Mouse (Mus musculus): ENCODE measurements around the gene Babam2. TPM values are rescaled to one million over a fixed set of nuclear protein-coding genes. Genes with fewer than 3 reads are reported as not detected.
"Not testable (repeated sequence)": the region's sequence is repeated elsewhere in the genome, so short reads cannot be mapped to it uniquely, and the experiment has no call there.

The Babam2 gene
- polyA plus RNA-seq, 1 experiment from 2014 or later, result 50.6 TPM

- Histone ChIP-seq H3K4me2 (replicated peaks) (no peak overlapping the region), H3K9ac (no peak overlapping the region), H3K9me3 (replicated peaks) (no peaks in the 10 kb centered on the region), H3K36me3 (no peaks in the 10 kb centered on the region), H3K27me3 (no peaks in the 10 kb centered on the region), H3K4me1 (0 out of 2 replicates have a peak, but pooled peaks cover 6% of the 10 kb centered on the region), H3K27ac (replicated peaks) (no peak overlapping the region), H3K4me3 (replicated peaks) (no peak overlapping the region)
- WGBS, result 71% methylated on average over 3 of the region's 3 CpGs
- no peak for ATAC-seq (ENCODE audit: insufficient number of reproducible peaks, low FRiP score, low TSS enrichment, low read depth)
These were observed 90.1 kb downstream of the Babam2 start for GRCm38 (mm10) chr5:31787622-31788021.

GRCm38 (mm10) chr5:31792338-31792737, 94.9 kb downstream of the Babam2 start:
- WGBS, result 89% methylated on average over 6 of the region's 6 CpGs
- Histone ChIP-seq H3K27ac (replicated peaks) (no peak overlapping the region), H3K9me3 (replicated peaks) (no peaks in the 10 kb centered on the region), H3K36me3 (no peaks in the 10 kb centered on the region), H3K4me3 (replicated peaks) (no peak overlapping the region), H3K27me3 (no peaks in the 10 kb centered on the region), H3K4me1 (peaks cover 2% of the 10 kb centered on the region; the same call in 1 of the 2 replicates), H3K9ac (no peak overlapping the region), H3K4me2 (replicated peaks) (no peak overlapping the region)
- ATAC-seq (ENCODE audit: insufficient number of reproducible peaks, low FRiP score, low TSS enrichment, low read depth), result no peak

GRCm38 (mm10) chr5:31792863-31793262, 95.4 kb downstream of the Babam2 start:
- Histone ChIP-seq H3K4me3 (replicated peaks) (no peak overlapping the region), H3K27me3 (no peaks in the 10 kb centered on the region), H3K36me3 (no peaks in the 10 kb centered on the region), H3K4me1 (peaks cover 2% of the 10 kb centered on the region; the same call in 1 of the 2 replicates), H3K9ac (no peak overlapping the region), H3K4me2 (replicated peaks) (no peak overlapping the region), H3K9me3 (replicated peaks) (no peaks in the 10 kb centered on the region), H3K27ac (replicated peaks) (no peak overlapping the region)
- WGBS, result 52% methylated on average over 8 of the region's 8 CpGs
- no peak for ATAC-seq (ENCODE audit: insufficient number of reproducible peaks, low FRiP score, low TSS enrichment, low read depth)

GRCm38 (mm10) chr5:31795414-31795813, 97.9 kb downstream of the Babam2 start:
- WGBS, result 79% methylated on average over 3 of the region's 3 CpGs
- no peaks in the 10 kb centered on the region for H3K9me3 ChIP-seq (replicated peaks)
- H3K27me3 ChIP-seq, result no peaks in the 10 kb centered on the region
- no peak overlapping the region for H3K27ac ChIP-seq (replicated peaks)
- no peak overlapping the region for H3K4me3 ChIP-seq (replicated peaks)
- H3K4me1 ChIP-seq, result peaks cover 2% of the 10 kb centered on the region; the same call in 1 of the 2 replicates
- ATAC-seq (ENCODE audit: insufficient number of reproducible peaks, low FRiP score, low TSS enrichment, low read depth), result no peak
- H3K9ac ChIP-seq, result no peak overlapping the region
- H3K4me2 ChIP-seq (replicated peaks), result no peak overlapping the region
- no peaks in the 10 kb centered on the region for H3K36me3 ChIP-seq

- H3K27ac ChIP-seq (replicated peaks), result no peak overlapping the region
- H3K36me3 ChIP-seq, result no peaks in the 10 kb centered on the region
- H3K27me3 ChIP-seq, result no peaks in the 10 kb centered on the region
- no peak overlapping the region for H3K9ac ChIP-seq
- H3K4me1 ChIP-seq, result peaks cover 2% of the 10 kb centered on the region; the same call in 1 of the 2 replicates
- no peaks in the 10 kb centered on the region for H3K9me3 ChIP-seq (replicated peaks)
- no peak overlapping the region for H3K4me3 ChIP-seq (replicated peaks)
- H3K4me2 ChIP-seq (replicated peaks), result no peak overlapping the region
- no peak for ATAC-seq (ENCODE audit: insufficient number of reproducible peaks, low FRiP score, low TSS enrichment, low read depth)
These were observed 99.5 kb downstream of the Babam2 start for GRCm38 (mm10) chr5:31796979-31797378.

- H3K9me3 ChIP-seq (replicated peaks); ATAC-seq (ENCODE audit: insufficient number of reproducible peaks, low FRiP score, low TSS enrichment, low read depth); H3K36me3 ChIP-seq; H3K4me3 ChIP-seq (replicated peaks); H3K9ac ChIP-seq; H3K4me1 ChIP-seq; H3K27me3 ChIP-seq; H3K4me2 ChIP-seq (replicated peaks); H3K27ac ChIP-seq (replicated peaks): not testable (repeated sequence)
- 91% methylated on average over 8 of the region's 8 CpGs for WGBS
These were observed 106.7 kb downstream of the Babam2 start for GRCm38 (mm10) chr5:31804211-31804610.

- Histone ChIP-seq H3K27me3 (no peaks in the 10 kb centered on the region), H3K27ac (replicated peaks) (no peak overlapping the region), H3K9ac (no peak overlapping the region), H3K4me1 (no peaks in the 10 kb centered on the region), H3K36me3 (no peaks in the 10 kb centered on the region), H3K4me2 (replicated peaks) (no peak overlapping the region), H3K9me3 (replicated peaks) (no peaks in the 10 kb centered on the region), H3K4me3 (replicated peaks) (no peak overlapping the region)
- no peak for ATAC-seq (ENCODE audit: insufficient number of reproducible peaks, low FRiP score, low TSS enrichment, low read depth)
- 42% methylated on average over 8 of the region's 8 CpGs for WGBS
These were observed 107.3 kb downstream of the Babam2 start for GRCm38 (mm10) chr5:31804751-31805150.

- no peak overlapping the region for H3K9ac ChIP-seq
- peaks cover 10% of the 10 kb centered on the region for H3K4me1 ChIP-seq
- H3K4me3 ChIP-seq (replicated peaks), result no peak overlapping the region
- H3K4me2 ChIP-seq (replicated peaks), result no peak overlapping the region
- ATAC-seq (ENCODE audit: insufficient number of reproducible peaks, low FRiP score, low TSS enrichment, low read depth), result no peak
- H3K9me3 ChIP-seq (replicated peaks), result no peaks in the 10 kb centered on the region
- no peaks in the 10 kb centered on the region for H3K36me3 ChIP-seq
- WGBS, result 96% methylated on average over 6 of the region's 6 CpGs
- H3K27ac ChIP-seq (replicated peaks), result no peak overlapping the region
- H3K27me3 ChIP-seq, result no peaks in the 10 kb centered on the region
These were observed 109.8 kb downstream of the Babam2 start for GRCm38 (mm10) chr5:31807312-31807711.

GRCm38 (mm10) chr5:31808271-31808670, 110.8 kb downstream of the Babam2 start:
- H3K4me2 ChIP-seq (replicated peaks), result no peak overlapping the region
- peaks cover 10% of the 10 kb centered on the region for H3K4me1 ChIP-seq
- H3K9ac ChIP-seq, result no peak overlapping the region
- H3K36me3 ChIP-seq, result no peaks in the 10 kb centered on the region
- H3K27ac ChIP-seq (replicated peaks), result no peak overlapping the region
- H3K4me3 ChIP-seq (replicated peaks), result no peak overlapping the region
- H3K27me3 ChIP-seq, result no peaks in the 10 kb centered on the region
- WGBS, result 54% methylated on average over 2 of the region's 2 CpGs
- ATAC-seq (ENCODE audit: insufficient number of reproducible peaks, low FRiP score, low TSS enrichment, low read depth), result no peak
- no peaks in the 10 kb centered on the region for H3K9me3 ChIP-seq (replicated peaks)

- Histone ChIP-seq H3K27ac (replicated peaks) (no peak overlapping the region), H3K4me1 (peaks cover 10% of the 10 kb centered on the region), H3K9ac (no peak overlapping the region), H3K27me3 (no peaks in the 10 kb centered on the region), H3K36me3 (no peaks in the 10 kb centered on the region), H3K9me3 (replicated peaks) (no peaks in the 10 kb centered on the region), H3K4me2 (replicated peaks) (no peak overlapping the region), H3K4me3 (replicated peaks) (no peak overlapping the region)
- ATAC-seq (ENCODE audit: insufficient number of reproducible peaks, low FRiP score, low TSS enrichment, low read depth), result no peak
- 47% methylated on average over 12 of the region's 12 CpGs for WGBS
These were observed 113.5 kb downstream of the Babam2 start for GRCm38 (mm10) chr5:31810796-31811662.

GRCm38 (mm10) chr5:31811663-31812001, 114.1 kb downstream of the Babam2 start:
- Histone ChIP-seq H3K36me3 (no peaks in the 10 kb centered on the region), H3K4me2 (replicated peaks) (no peak overlapping the region), H3K27ac (replicated peaks) (no peak overlapping the region), H3K4me1 (peaks cover 10% of the 10 kb centered on the region), H3K4me3 (replicated peaks) (no peak overlapping the region), H3K9me3 (replicated peaks) (no peaks in the 10 kb centered on the region), H3K9ac (no peak overlapping the region), H3K27me3 (no peaks in the 10 kb centered on the region)
- WGBS, result 82% methylated on average over 1 of the region's 1 CpGs
- no peak for ATAC-seq (ENCODE audit: insufficient number of reproducible peaks, low FRiP score, low TSS enrichment, low read depth)

GRCm38 (mm10) chr5:31813156-31813675, 115.7 kb downstream of the Babam2 start:
- Histone ChIP-seq H3K4me2 (replicated peaks) (no peak overlapping the region), H3K36me3 (no peaks in the 10 kb centered on the region), H3K4me3 (replicated peaks) (no peak overlapping the region), H3K27me3 (no peaks in the 10 kb centered on the region), H3K27ac (replicated peaks) (no peak overlapping the region), H3K9me3 (replicated peaks) (no peaks in the 10 kb centered on the region), H3K4me1 (peaks cover 10% of the 10 kb centered on the region), H3K9ac (no peak overlapping the region)
- 78% methylated on average over 6 of the region's 6 CpGs for WGBS
- ATAC-seq (ENCODE audit: insufficient number of reproducible peaks, low FRiP score, low TSS enrichment, low read depth), result no peak

All from embryonic facial prominence, embryonic 15.5 days (tissue).